Mouse (Mus musculus): ENCODE data around the gene Stum.
A peak's percentile ranks its signal among the peaks of the same experiment; 100 is the strongest.
"Not testable (repeated sequence)": the region's sequence is repeated elsewhere in the genome, so short reads cannot be mapped to it uniquely, and the experiment has no call there.

Gene Stum

GRCm38 (mm10) chr1:180403694-180404606 lies 79.4 kb downstream of the Stum start:
- no peak for DNase-seq

- no peak for DNase-seq
Measured at GRCm38 (mm10) chr1:180403357-180403693, 80.0 kb downstream of the Stum start.

DNA sequence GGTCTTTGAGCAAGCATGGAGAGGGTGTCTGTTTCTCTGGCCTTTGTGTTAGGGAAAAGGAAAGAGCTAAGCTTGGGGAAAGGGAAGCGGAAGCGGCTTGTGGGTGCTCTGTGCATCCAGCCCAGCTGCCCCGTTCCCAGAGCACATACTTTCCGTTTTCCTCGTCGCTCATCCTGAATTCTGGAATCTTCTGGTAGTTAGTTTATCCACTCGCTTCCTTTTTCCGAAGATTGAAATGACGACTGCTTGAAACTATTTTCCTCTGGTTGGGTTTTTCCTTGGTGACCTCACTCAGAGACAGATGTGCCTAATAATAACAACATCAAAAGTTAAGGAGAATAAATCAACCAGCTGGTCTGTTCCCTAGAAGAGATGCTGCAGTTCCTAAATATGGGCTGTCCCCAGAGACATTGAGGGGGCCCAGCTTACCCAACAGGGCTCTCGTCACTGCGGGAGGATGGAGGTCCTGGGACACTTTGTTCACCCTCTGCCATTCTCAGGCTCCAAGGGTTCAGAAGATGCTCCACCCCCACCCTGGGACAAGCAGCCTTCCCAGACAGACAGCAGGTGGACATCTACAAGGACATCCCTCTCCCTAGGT lies 80.7 kb downstream of the Stum start:
- no peak for DNase-seq

DNA sequence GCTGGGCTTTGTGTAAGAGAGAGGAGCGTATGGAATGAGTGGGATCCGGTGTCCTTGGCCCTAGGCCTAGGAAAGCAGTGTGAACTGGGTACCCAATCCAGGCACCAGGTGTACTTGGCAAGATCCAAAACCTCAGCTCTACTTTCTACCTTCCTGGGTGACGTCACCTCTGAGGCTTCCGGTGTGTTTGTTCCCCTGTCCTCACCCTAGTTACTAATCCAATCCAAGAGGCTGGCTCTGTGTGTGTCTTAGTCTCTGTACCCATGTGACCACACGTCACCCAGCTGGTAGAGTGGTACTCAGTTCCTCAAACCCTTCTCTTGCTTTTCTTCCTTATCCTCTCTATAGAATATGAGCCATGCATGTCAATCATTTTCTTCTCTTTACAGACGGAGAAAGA lies 81.6 kb downstream of the Stum start:
- DNase-seq = no peak

DNA sequence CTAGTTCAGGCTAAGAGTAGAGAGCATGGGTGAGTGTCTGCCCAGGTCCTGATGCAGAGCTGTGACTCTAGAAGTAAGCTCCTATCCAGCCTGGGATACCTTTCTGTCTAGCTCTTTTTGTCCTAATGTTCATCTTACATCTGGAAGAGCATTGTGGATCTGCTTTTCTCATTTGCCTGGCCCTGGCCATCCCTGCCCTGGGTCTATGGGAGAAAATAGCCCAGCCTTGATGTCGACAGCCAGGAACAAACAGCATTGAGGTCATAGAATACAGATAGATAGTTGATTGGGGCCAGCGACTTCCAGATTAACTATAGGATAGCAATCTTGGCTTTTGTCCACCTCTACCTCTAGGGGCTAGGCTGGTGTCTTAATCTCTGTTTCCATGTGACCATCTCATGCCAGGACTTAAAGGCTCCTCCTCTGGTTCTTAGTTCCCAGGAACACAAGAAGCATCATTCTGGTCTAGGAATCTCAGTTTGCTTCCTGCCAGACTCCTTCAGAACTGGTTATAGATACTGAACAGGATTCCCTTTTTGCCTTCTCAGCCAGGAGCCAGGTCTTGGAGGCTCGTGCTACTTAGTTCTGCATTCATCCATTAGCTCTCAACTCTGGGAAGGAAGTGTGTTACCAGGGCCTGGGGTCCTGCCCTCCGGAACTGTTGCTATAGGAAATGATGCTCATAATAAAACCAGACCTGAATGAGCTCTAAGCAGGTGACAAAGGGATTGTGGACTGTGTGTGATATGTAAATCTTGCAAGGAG lies 82.4 kb downstream of the Stum start:
- no peak for DNase-seq

- no peak for DNase-seq
Measured at GRCm38 (mm10) chr1:180398446-180398845, 84.9 kb downstream of the Stum start.

DNA sequence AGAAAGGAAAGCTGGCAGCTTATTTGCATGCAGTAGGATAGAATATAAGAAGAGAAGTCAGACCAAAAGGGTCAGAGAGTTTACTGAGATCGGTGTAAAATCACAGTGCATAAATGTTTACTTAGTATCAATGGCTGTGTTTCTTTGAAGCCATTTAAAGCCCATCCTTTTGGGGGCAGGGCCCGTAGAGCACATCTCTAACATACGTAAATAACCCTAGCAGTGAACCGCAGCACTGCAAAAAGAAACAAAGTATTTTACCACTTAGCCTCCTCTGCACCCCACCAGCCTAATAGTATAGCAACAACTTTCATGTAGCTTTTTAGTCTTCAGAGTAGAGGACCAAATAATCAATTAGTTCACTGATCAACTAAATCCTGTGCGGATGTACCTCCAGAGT lies 85.6 kb downstream of the Stum start:
- no peak for DNase-seq

GRCm38 (mm10) chr1:180393873-180394272 lies 89.4 kb downstream of the Stum start:
- no peak for DNase-seq

- DNase-seq = no peak
Measured at GRCm38 (mm10) chr1:180393017-180393797, 90.1 kb downstream of the Stum start.

DNA sequence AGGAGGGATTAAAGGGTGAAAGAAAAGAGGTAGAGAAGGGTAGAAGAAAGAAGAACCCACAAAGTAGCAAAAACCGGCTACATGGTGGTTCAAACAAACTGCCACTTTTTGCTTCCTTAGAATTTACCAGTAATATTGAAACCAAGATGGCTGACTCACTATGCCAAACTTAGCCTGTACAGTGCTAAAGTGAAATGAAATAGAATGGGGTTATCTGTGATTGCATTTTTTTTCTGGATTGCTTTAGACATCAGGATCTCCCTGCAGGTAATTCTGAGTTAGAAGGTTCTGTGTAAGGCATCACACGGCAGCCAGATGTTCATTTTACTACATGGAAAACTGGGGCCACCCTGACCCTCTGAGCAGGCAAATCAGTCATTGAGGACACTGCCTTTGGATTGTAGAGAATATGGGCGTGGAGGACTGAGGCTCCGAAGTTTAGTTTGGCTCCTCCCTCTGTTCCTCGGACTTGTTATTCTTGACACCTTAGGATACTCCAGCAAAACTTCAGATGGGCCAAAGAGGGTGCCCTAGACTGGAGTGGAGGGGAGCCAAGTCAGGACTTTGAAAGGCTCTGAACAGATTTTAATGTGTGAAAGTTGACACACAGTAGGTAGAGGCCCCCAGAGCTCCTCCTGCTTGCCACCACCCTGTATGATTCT lies 91.0 kb downstream of the Stum start:
- no peak for DNase-seq

- DNase-seq = no peak
Measured at GRCm38 (mm10) chr1:180391575-180391945, 91.7 kb downstream of the Stum start.

GRCm38 (mm10) chr1:180390746-180391574 lies 92.3 kb downstream of the Stum start:
- no peak for DNase-seq

- DNase-seq = peak; percentile 37
Measured at GRCm38 (mm10) chr1:180390321-180390731, 93.0 kb downstream of the Stum start.

DNA sequence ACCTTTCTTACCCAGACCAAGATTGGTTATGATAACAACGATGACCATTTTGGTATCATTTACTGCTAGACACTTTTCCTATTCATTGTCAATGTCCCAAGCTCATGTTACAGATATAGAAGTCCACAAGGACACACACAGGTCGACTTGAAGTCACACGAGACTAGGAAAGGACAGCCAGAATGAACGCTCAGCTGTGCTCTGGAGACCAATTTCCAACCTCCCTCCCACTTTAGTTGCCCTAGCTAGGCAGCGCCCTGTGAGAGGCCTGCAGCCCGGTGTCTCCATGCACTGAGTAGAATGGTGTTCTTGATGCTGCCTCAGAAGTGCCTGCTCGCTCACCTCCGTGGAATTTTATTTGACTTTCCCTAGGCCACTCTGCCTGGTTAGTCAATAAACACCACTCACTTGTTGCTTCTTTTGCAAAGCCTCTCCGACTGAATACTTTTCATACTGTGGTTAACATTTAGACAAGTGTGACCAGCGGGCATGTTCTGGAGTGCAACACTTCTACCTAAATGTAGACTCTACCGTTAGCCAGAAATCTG lies 94.0 kb downstream of the Stum start:
- not testable (repeated sequence) for DNase-seq

- DNase-seq = peak; percentile 29
Measured at GRCm38 (mm10) chr1:180388481-180388880, 94.8 kb downstream of the Stum start.

DNA sequence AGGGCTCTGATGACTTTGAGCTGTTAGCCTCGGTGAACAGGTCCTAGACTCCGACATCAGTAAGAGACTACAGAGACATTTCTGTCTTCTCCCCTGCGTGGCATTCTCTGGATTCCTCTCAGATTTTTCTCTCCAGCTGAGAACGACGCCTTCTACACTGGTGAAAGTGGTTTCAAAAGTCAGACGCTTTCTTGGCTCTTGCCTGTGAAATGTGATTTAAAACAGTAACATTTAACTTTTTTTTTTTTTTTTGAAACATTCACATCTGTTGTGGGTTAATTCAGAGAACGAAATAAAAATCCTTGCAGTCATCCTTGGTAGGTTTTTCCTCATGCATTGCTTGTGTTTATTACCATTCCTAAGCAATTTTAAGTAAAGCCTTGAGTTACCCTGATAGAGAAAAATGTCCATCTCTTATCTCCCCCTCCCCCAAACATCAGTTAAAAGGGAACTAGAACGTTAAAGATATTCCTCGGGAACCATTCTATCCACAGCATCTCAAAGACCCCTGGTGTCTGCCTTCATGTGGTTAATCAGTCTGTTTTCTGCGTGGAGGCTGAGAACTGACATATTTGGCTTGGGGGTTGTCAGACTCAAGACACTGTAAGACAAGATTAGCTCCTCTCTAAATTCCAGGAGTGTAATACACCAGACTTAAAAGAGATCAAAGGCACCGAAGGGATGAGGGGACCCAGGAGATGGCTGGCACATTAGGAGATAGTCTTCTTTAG lies 95.4 kb downstream of the Stum start:
- DNase-seq = no peak

- DNase-seq = peak; percentile 98
Measured at GRCm38 (mm10) chr1:180386951-180387749, 96.2 kb downstream of the Stum start.

- no peak for DNase-seq
Measured at GRCm38 (mm10) chr1:180385308-180385707, 98.0 kb downstream of the Stum start.

GRCm38 (mm10) chr1:180384486-180384885 lies 98.8 kb downstream of the Stum start:
- DNase-seq = no peak

DNA sequence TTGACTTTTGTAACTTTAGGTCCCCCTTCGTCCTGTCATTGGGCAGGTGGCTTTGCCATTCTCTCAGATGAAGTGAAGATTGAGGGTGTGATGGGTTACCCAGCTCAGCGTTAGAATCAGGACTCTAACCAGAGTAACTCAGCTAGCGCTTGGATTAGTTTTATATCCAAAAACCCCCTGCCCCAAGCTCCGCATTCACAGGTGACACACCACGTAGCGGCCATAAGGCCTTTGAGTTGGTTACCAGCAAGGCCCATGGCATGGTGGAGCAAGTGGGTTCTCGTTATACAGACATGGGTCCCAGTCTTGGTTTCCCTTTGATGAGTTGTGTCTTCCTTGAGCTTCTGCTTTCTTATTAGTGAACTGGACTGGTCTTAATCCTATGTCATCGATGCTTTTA lies 99.4 kb downstream of the Stum start:
- no peak for DNase-seq

All from cerebellum, adult 11 months (tissue).